Mouse (Mus musculus): Measurements from ENCODE around the gene Daw1. TPM values are rescaled to one million over a fixed set of nuclear protein-coding genes. Genes with fewer than 3 reads are reported as not detected.

Daw1 gene
- total RNA-seq, 4 experiments from 2014 or later: not detected

DNA sequence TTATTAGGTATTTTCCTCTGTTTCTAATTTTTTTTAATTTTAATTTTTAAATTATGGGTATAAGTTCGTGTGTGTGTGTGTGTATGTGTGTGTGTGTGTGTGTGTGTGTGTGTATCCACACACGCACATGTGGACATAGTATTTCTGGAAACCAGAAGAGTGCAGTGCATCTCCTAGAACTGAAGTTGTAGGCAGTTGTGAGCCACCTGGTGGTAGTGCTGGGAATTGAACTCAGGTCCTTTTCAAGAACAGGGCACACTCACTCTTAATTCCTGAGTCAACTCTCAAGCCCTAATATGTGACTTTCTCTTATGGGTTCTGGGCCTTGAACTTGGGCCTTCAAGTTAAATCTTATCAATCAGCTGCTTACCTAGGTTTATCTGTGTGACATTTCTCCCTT, 27.6 kb downstream of the Daw1 start:
- DNase-seq (ENCODE audit: low spot score in 2 of 2): no peak

DNA sequence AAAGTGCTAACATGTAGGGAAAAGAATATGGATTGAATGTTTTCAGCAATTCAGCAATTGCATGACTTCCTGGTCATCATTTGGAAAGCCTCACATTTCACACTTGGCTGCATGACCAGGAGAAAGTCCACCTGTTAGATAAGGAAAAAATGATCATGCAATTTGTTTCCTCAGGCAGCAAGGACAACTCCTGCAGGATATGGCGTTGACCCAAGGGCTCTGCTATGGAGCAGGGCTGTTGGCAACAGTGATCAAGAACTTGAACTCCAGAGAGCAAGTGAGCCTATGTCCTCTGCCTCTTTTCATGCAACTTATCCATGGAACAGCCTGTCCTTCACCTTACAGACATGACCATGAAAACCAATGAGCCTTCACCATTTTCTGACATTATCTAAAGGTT, 50.4 kb downstream of the Daw1 start:
- no peak for DNase-seq (ENCODE audit: low spot score in 2 of 2)

GRCm38 (mm10) chr1:83218260-83218659, 58.7 kb downstream of the Daw1 start:
- DNase-seq (ENCODE audit: low spot score in 2 of 2): no peak

- DNase-seq (ENCODE audit: low spot score in 2 of 2): no peak
Measured at GRCm38 (mm10) chr1:83223072-83223471, 63.5 kb downstream of the Daw1 start.

DNA sequence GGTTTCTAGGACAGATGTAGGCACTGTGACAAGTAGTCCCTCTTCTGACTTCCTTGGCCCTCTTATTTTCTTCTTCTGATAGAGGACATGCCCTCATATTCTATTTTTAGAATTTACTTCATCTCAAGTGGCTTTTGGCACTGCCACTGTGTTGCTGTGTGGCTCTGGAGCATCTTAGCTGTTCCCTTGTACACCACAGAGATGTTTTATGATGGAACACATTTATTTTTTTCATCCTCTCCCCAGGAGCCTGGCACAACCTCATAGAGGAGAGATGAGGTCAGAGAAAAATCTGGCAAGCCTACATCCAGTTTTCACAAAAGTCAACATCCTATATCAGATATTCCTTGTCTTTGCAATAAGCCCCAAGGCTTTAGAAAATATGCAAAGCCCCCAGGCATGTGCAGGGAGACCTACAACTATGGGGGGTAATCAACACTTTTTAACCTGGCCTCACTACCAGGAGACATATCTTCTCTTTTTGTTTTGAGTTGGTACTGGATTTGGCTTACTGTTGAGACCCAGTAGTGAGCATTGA, 64.9 kb downstream of the Daw1 start:
- DNase-seq (ENCODE audit: low spot score in 2 of 2): no peak

- no peak for DNase-seq (ENCODE audit: low spot score in 2 of 2)
Measured at GRCm38 (mm10) chr1:83227946-83228345, 68.4 kb downstream of the Daw1 start.

GRCm38 (mm10) chr1:83248235-83248746, 88.7 kb downstream of the Daw1 start:
- DNase-seq (ENCODE audit: low spot score in 2 of 2): no peak

- no peak for DNase-seq (ENCODE audit: low spot score in 2 of 2)
Measured at GRCm38 (mm10) chr1:83251746-83252145, 92.2 kb downstream of the Daw1 start.

Other genes starting within 250 kb of the Daw1 start
- not detected for gene A030005L19Rik, start 246.4 kb upstream of the Daw1 start, total RNA-seq (2022)
- gene A030014E15Rik, start 234.8 kb upstream of the Daw1 start, total RNA-seq (2022): not detected
- not detected for gene Gm6217, start 228.4 kb upstream of the Daw1 start, total RNA-seq (2022)
- not detected for gene A030003K21Rik, start 216.4 kb upstream of the Daw1 start, total RNA-seq (2022)
- not detected for gene Gm7544, start 203.7 kb upstream of the Daw1 start, total RNA-seq (2022)
- not detected for gene Gm47955, start 199.5 kb upstream of the Daw1 start, total RNA-seq (2022)
- gene Gm47959, start 159.2 kb upstream of the Daw1 start, total RNA-seq (2022): not detected
- gene Slc19a3, start 121.3 kb upstream of the Daw1 start, total RNA-seq (2022): under 1 TPM in 1 of 4 experiments, not detected in 3; 0.27 TPM
- gene Krtap28-10, start 117.3 kb upstream of the Daw1 start, total RNA-seq (2022): not detected
- not detected for gene Gm47969, start 114.8 kb upstream of the Daw1 start, total RNA-seq (2022)
- gene A030005K14Rik, start 100.4 kb upstream of the Daw1 start, total RNA-seq (2022): not detected
- not detected for gene Krtap28-13, start 98.8 kb upstream of the Daw1 start, total RNA-seq (2022)
- gene Ccl20, start 43.0 kb upstream of the Daw1 start, total RNA-seq (2022): not detected
- under 1 TPM; 0.19 to 0.40 (median 0.30) TPM for gene Sphkap, start 248.4 kb downstream of the Daw1 start, total RNA-seq (2022)

Data from gastrocnemius, adult 8-10 months (tissue).